Mouse (Mus musculus) layer of hippocampus, postnatal 36 days (tissue): Measurements from ENCODE around the gene Gstp1. TPM values are rescaled to one million over a fixed set of nuclear protein-coding genes. Genes with fewer than 3 reads are reported as not detected.
A peak's percentile ranks its signal among the peaks of the same experiment; 100 is the strongest.
"Not testable (repeated sequence)": the region's sequence is repeated elsewhere in the genome, so short reads cannot be mapped to it uniquely, and the experiment has no call there.

Experiments
- DNase-seq, 2 experiments: peaks; one replicate each; pipeline ENCODE4 v3.0.0; 2022
- total RNA-seq, 2 experiments: library from RNA; stranded (reverse); gene quantifications; 2 replicates each; pipeline ENCODE4 v1.2.3; 2021

The Gstp1 gene
- total RNA-seq, 2 experiments from 2014 or later, result 377 to 393 TPM

- DNase-seq, result not testable (repeated sequence)
Observed at GRCm38 (mm10) chr19:4060044-4060898, 22.5 kb upstream of the Gstp1 start.

GRCm38 (mm10) chr19:4059069-4059740, 21.4 kb upstream of the Gstp1 start, which contains the start of gene Gstp3:
Gene Gstp3, minus strand, starts transcription at chr19:4059569.
- no peak for DNase-seq

- DNase-seq, result no peak
Observed at GRCm38 (mm10) chr19:4058581-4058980, 20.8 kb upstream of the Gstp1 start.

GRCm38 (mm10) chr19:4057962-4058361, 20.2 kb upstream of the Gstp1 start:
- no peak for DNase-seq

GRCm38 (mm10) chr19:4057389-4057788, 19.6 kb upstream of the Gstp1 start:
- no peak for DNase-seq

GRCm38 (mm10) chr19:4056727-4057126, 18.9 kb upstream of the Gstp1 start:
- DNase-seq, result no peak

- no peak for DNase-seq
Observed at GRCm38 (mm10) chr19:4055947-4056693, 18.3 kb upstream of the Gstp1 start.

GRCm38 (mm10) chr19:4055216-4055946, 17.6 kb upstream of the Gstp1 start:
- DNase-seq, result no peak

GRCm38 (mm10) chr19:4054613-4055012, 16.8 kb upstream of the Gstp1 start:
- DNase-seq, result no peak

GRCm38 (mm10) chr19:4052516-4053030, 14.8 kb upstream of the Gstp1 start:
- no peak for DNase-seq

- DNase-seq, result peak in 1 of 2 experiments; percentile 36
Observed at GRCm38 (mm10) chr19:4051741-4052515, 14.1 kb upstream of the Gstp1 start.

- no peak for DNase-seq
Observed at GRCm38 (mm10) chr19:4051016-4051415, 13.2 kb upstream of the Gstp1 start.

- DNase-seq, result not testable (repeated sequence)
Observed at GRCm38 (mm10) chr19:4049069-4049468, 11.3 kb upstream of the Gstp1 start.

GRCm38 (mm10) chr19:4047859-4048258, 10.1 kb upstream of the Gstp1 start:
- peak; percentile 47 to 61 for DNase-seq

GRCm38 (mm10) chr19:4046866-4047254, 9.1 kb upstream of the Gstp1 start:
- no peak for DNase-seq

- DNase-seq, result peak; percentile 70 to 72
Observed at GRCm38 (mm10) chr19:4045966-4046865, 8.4 kb upstream of the Gstp1 start, which contains the start of gene Gstp2. Gene Gstp2, minus strand, starts transcription at chr19:4046023.

- not testable (repeated sequence) for DNase-seq
Observed at GRCm38 (mm10) chr19:4044109-4044508, 6.3 kb upstream of the Gstp1 start.

GRCm38 (mm10) chr19:4042124-4042523, 4.3 kb upstream of the Gstp1 start:
- no peak for DNase-seq

- DNase-seq, result not testable (repeated sequence)
Observed at GRCm38 (mm10) chr19:4041500-4041899, 3.7 kb upstream of the Gstp1 start.

GRCm38 (mm10) chr19:4040941-4041340, 3.2 kb upstream of the Gstp1 start:
- not testable (repeated sequence) for DNase-seq
